Mouse (Mus musculus) activated CD4-positive, CD25-positive, alpha-beta regulatory T cell (primary cell): ENCODE data around the gene Gm13119. TPM values are rescaled to one million over a fixed set of nuclear protein-coding genes. Genes with fewer than 3 reads are reported as not detected.

Experiments used
- polyA plus RNA-seq, 2 experiments: library from polyadenylated mRNA; unstranded; fragments of 100-300 nt; shearing (Covaris generic); gene quantifications; one replicate each; pipeline ENCODE4 v1.2.1; 2017

The Gm13119 gene
- polyA plus RNA-seq = not detected

GRCm38 (mm10) chr4:144357642-144358041 is at the start of gene Gm13119:
Gm13119 (plus strand) TSS chr4:144357942.

GRCm38 (mm10) chr4:144329949-144330348 is 27.8 kb upstream of the Gm13119 start, which contains the start of gene Gm13128:
Gm13128 (plus strand) TSS chr4:144330249.

GRCm38 (mm10) chr4:144377911-144378310 is 20.2 kb downstream of the Gm13119 start, which contains the start of gene Pramef20:
Pramef20 (minus strand) TSS chr4:144377933.

GRCm38 (mm10) chr4:144408290-144408689 is 50.5 kb downstream of the Gm13119 start, which contains the start of gene Pramef12:
Pramef12 (minus strand) TSS chr4:144408464.

Other genes starting within 250 kb of the Gm13119 start
- under 1 TPM in 1 of 2 experiments, not detected in 1; 0.26 TPM for gene Oog3, start 195.3 kb upstream of the Gm13119 start, polyA plus RNA-seq
- gene Oog2, start 167.2 kb upstream of the Gm13119 start, polyA plus RNA-seq = under 1 TPM in 1 of 2 experiments, not detected in 1; 0.23 TPM
- not detected for gene C87977, start 144.6 kb upstream of the Gm13119 start, polyA plus RNA-seq
- not detected for gene Pramel5, start 77.5 kb upstream of the Gm13119 start, polyA plus RNA-seq
- not detected for gene Gm13128, start 27.7 kb upstream of the Gm13119 start, polyA plus RNA-seq
- gene Pramef20, start 20.0 kb downstream of the Gm13119 start, polyA plus RNA-seq = under 1 TPM in 1 of 2 experiments, not detected in 1; 0.28 TPM
- gene Pramef12, start 50.5 kb downstream of the Gm13119 start, polyA plus RNA-seq = not detected
- not detected for gene 1700012P22Rik, start 80.8 kb downstream of the Gm13119 start, polyA plus RNA-seq
- gene Gm9944, start 95.4 kb downstream of the Gm13119 start, polyA plus RNA-seq = under 1 TPM in 1 of 2 experiments, not detected in 1; 0.85 TPM
- gene Aadacl3, start 105.8 kb downstream of the Gm13119 start, polyA plus RNA-seq = under 1 TPM in 1 of 2 experiments, not detected in 1; 0.05 TPM
- gene 9430007A20Rik, start 161.9 kb downstream of the Gm13119 start, polyA plus RNA-seq = not detected
- not detected for gene Gm13124, start 207.2 kb downstream of the Gm13119 start, polyA plus RNA-seq